Mouse (Mus musculus) MEL (cell line): Measurements from ENCODE around the gene Arap1. TPM values are rescaled to one million over a fixed set of nuclear protein-coding genes. Genes with fewer than 3 reads are reported as not detected.
A peak's percentile ranks its signal among the peaks of the same experiment; 100 is the strongest.

ENCODE experiments used
- DNase-seq: peaks from one replicate; pipeline ENCODE4 v3.0.0; 2011; ENCODE audit warnings: low read depth, low spot score
- H3K27ac ChIP-seq: 2 replicates; pipeline ENCODE4 v1.5.1; 2012; ENCODE audit warnings: low read depth, mild to moderate bottlenecking, control low read depth, low read length, moderate library complexity; ENCODE audit not compliant: control insufficient read depth
- H3K27me3 ChIP-seq, 2 experiments: fragments of 150-350 bp in 1 of 2; sonication (generic) in 1 of 2; 2 replicates each; pipeline ENCODE4 v1.6.1; 2012; ENCODE audit warnings: low read length in 2 of 2, mild to moderate bottlenecking in 2 of 2, improper control_type of control experiment in 1 of 2, moderate library complexity in 1 of 2; ENCODE audit not compliant: insufficient read depth in 2 of 2, control insufficient read depth in 1 of 2
- H3K36me3 ChIP-seq, 2 experiments: 2 replicates each; pipeline ENCODE4 v1.6.1; 2012 to 2014; ENCODE audit warnings: low read length in 2 of 2, improper control_type of control experiment in 1 of 2, inconsistent platforms in 1 of 2, mild to moderate bottlenecking in 1 of 2; ENCODE audit not compliant: insufficient read depth in 2 of 2, control insufficient read depth in 1 of 2
- H3K4me1 ChIP-seq, 2 experiments: fragments of 150-350 bp in 1 of 2; sonication (generic) in 1 of 2; 2 replicates each; pipeline ENCODE4 v1.6.1; 2012; ENCODE audit warnings: low read length in 2 of 2, improper control_type of control experiment in 1 of 2, mild to moderate bottlenecking in 1 of 2; ENCODE audit not compliant: insufficient read depth in 2 of 2, control insufficient read depth in 1 of 2
- H3K4me3 ChIP-seq, 2 experiments: fragments of 150-350 bp in 1 of 2; sonication (generic) in 1 of 2; 2 replicates each; pipeline ENCODE4 v1.5.1; 2012; ENCODE audit warnings: low read depth in 2 of 2, low read length in 2 of 2, mild to moderate bottlenecking in 2 of 2, moderate library complexity in 2 of 2, control low read depth in 1 of 2, improper control_type of control experiment in 1 of 2; ENCODE audit not compliant: control insufficient read depth in 1 of 2, insufficient read depth in 1 of 2
- H3K79me2 ChIP-seq: 2 replicates; pipeline ENCODE4 v1.6.1; 2012; ENCODE audit warnings: mild to moderate bottlenecking, low read length, moderate library complexity; ENCODE audit not compliant: control insufficient read depth, poor library complexity, insufficient read depth
- H3K9ac ChIP-seq: 2 replicates; pipeline ENCODE4 v1.6.1; 2012; ENCODE audit warnings: low read depth, mild to moderate bottlenecking, control low read depth, low read length, moderate library complexity; ENCODE audit not compliant: control insufficient read depth, poor library complexity, severe bottlenecking
- H3K9me3 ChIP-seq: fragments of 150-350 bp; sonication (generic); replicated peaks from 2 replicates; pipeline ENCODE4 v1.6.1; 2012; ENCODE audit warnings: mild to moderate bottlenecking, low read length, improper control_type of control experiment, moderate library complexity; ENCODE audit not compliant: insufficient read depth
- BHLHE40 ChIP-seq: IDR thresholded peaks from 2 replicates; pipeline ENCODE4 v1.6.1; 2012; ENCODE audit warnings: low read depth, mild to moderate bottlenecking, inconsistent platforms, low read length, improper control_type of control experiment, borderline replicate concordance
- CHD1 ChIP-seq: IDR thresholded peaks from 2 replicates; pipeline ENCODE4 v1.6.1; 2012; ENCODE audit warnings: low read depth, mild to moderate bottlenecking, inconsistent platforms, low read length, improper control_type of control experiment
- CHD2 ChIP-seq: IDR thresholded peaks from 2 replicates; pipeline ENCODE4 v1.6.1; 2011; ENCODE audit warnings: low read length, improper control_type of control experiment
- E2F4 ChIP-seq: IDR thresholded peaks from 2 replicates; pipeline ENCODE4 v1.6.1; 2011; ENCODE audit warnings: low read depth, low read length, improper control_type of control experiment, borderline replicate concordance
- ELF1 ChIP-seq: IDR thresholded peaks from 2 replicates; pipeline ENCODE4 v1.6.1; 2014; ENCODE audit warnings: low read depth, mild to moderate bottlenecking, inconsistent platforms, low read length, improper control_type of control experiment, moderate library complexity
- ETS1 ChIP-seq: IDR thresholded peaks from 2 replicates; pipeline ENCODE4 v1.6.1; 2012; ENCODE audit warnings: low read depth, mild to moderate bottlenecking, inconsistent platforms, low read length, improper control_type of control experiment, moderate library complexity
- GABPA ChIP-seq: IDR thresholded peaks from 2 replicates; pipeline ENCODE4 v1.6.1; 2012; ENCODE audit warnings: low read depth, mild to moderate bottlenecking, inconsistent platforms, low read length, improper control_type of control experiment, moderate library complexity
- HCFC1 ChIP-seq: IDR thresholded peaks from 2 replicates; pipeline ENCODE4 v1.6.1; 2012; ENCODE audit warnings: low read depth, mild to moderate bottlenecking, inconsistent platforms, low read length, improper control_type of control experiment, moderate library complexity
- JUND ChIP-seq: IDR thresholded peaks from 2 replicates; pipeline ENCODE4 v1.6.1; 2011; ENCODE audit warnings: low read depth, mild to moderate bottlenecking, improper control_type of control experiment, low read length
- MAFK ChIP-seq: IDR thresholded peaks from 2 replicates; pipeline ENCODE4 v1.6.1; 2011; ENCODE audit warnings: low read depth, mild to moderate bottlenecking, low read length, improper control_type of control experiment, borderline replicate concordance
- MEF2A ChIP-seq: IDR thresholded peaks from 2 replicates; pipeline ENCODE4 v1.6.1; 2014; ENCODE audit warnings: low read depth, mild to moderate bottlenecking, inconsistent platforms, low read length, improper control_type of control experiment; ENCODE audit not compliant: poor library complexity, insufficient replicate concordance, severe bottlenecking; ENCODE audit errors: extremely low read depth
- MXI1 ChIP-seq: IDR thresholded peaks from 2 replicates; pipeline ENCODE4 v1.6.1; 2011; ENCODE audit warnings: mild to moderate bottlenecking, low read depth, low read length, improper control_type of control experiment
- MYB ChIP-seq: IDR thresholded peaks from 2 replicates; pipeline ENCODE4 v1.6.1; 2011; ENCODE audit warnings: mild to moderate bottlenecking, low read depth, low read length, improper control_type of control experiment
- MYC ChIP-seq: IDR thresholded peaks from 2 replicates; pipeline ENCODE4 v1.6.1; 2011; ENCODE audit warnings: low read depth, mild to moderate bottlenecking, low read length, improper control_type of control experiment, moderate library complexity
- NRF1 ChIP-seq: IDR thresholded peaks from 2 replicates; pipeline ENCODE4 v1.6.1; 2014; ENCODE audit warnings: low read depth, mild to moderate bottlenecking, inconsistent platforms, low read length, improper control_type of control experiment, moderate library complexity; ENCODE audit not compliant: poor library complexity, insufficient read depth, severe bottlenecking
- POLR2A ChIP-seq, 2 experiments: IDR thresholded peaks; 2 replicates each; pipeline ENCODE4 v1.6.1; 2011 to 2012; ENCODE audit warnings: low read length in 2 of 2, mild to moderate bottlenecking in 2 of 2, control low read depth in 1 of 2, improper control_type of control experiment in 1 of 2, low read depth in 1 of 2, moderate library complexity in 1 of 2; ENCODE audit not compliant: control insufficient read depth in 1 of 2, insufficient read depth in 1 of 2, poor library complexity in 1 of 2
- POLR2AphosphoS2 ChIP-seq: IDR thresholded peaks from 2 replicates; pipeline ENCODE4 v1.6.1; 2011; ENCODE audit warnings: low read length, improper control_type of control experiment
- POLR2AphosphoS5 ChIP-seq: IDR thresholded peaks from 2 replicates; pipeline ENCODE4 v1.6.1; 2012; ENCODE audit warnings: low read depth, borderline replicate concordance, mild to moderate bottlenecking, inconsistent platforms, low read length, moderate library complexity, mixed read lengths
- RAD21 ChIP-seq: IDR thresholded peaks from 2 replicates; pipeline ENCODE4 v1.6.1; 2011; ENCODE audit warnings: mild to moderate bottlenecking, low read depth, low read length, improper control_type of control experiment
- RCOR1 ChIP-seq: IDR thresholded peaks from 2 replicates; pipeline ENCODE4 v1.6.1; 2012; ENCODE audit warnings: low read depth, mild to moderate bottlenecking, inconsistent platforms, low read length, improper control_type of control experiment
- SIN3A ChIP-seq: IDR thresholded peaks from 2 replicates; pipeline ENCODE4 v1.6.1; 2012; ENCODE audit warnings: low read length, improper control_type of control experiment, inconsistent platforms
- TAL1 ChIP-seq: IDR thresholded peaks from 2 replicates; pipeline ENCODE4 v1.6.1; 2012; ENCODE audit warnings: mild to moderate bottlenecking, inconsistent platforms, low read length, moderate library complexity, mixed read lengths
- TBP ChIP-seq: IDR thresholded peaks from 2 replicates; pipeline ENCODE4 v1.8.0; 2011; ENCODE audit warnings: low read depth, low read length, improper control_type of control experiment
- UBTF ChIP-seq: IDR thresholded peaks from 2 replicates; pipeline ENCODE4 v1.6.1; 2012; ENCODE audit warnings: low read depth, mild to moderate bottlenecking, inconsistent platforms, low read length, improper control_type of control experiment, moderate library complexity, borderline replicate concordance; ENCODE audit not compliant: insufficient read depth
- ZKSCAN1 ChIP-seq: IDR thresholded peaks from 2 replicates; pipeline ENCODE4 v1.6.1; 2012; ENCODE audit warnings: low read depth, mild to moderate bottlenecking, inconsistent platforms, low read length, improper control_type of control experiment, moderate library complexity
- ZMIZ1 ChIP-seq: IDR thresholded peaks from 2 replicates; pipeline ENCODE4 v1.6.1; 2012; ENCODE audit warnings: low read depth, mild to moderate bottlenecking, inconsistent platforms, low read length, improper control_type of control experiment, moderate library complexity
- ZNF384 ChIP-seq: IDR thresholded peaks from 2 replicates; pipeline ENCODE4 v1.6.1; 2012; ENCODE audit warnings: low read depth, mild to moderate bottlenecking, inconsistent platforms, low read length, improper control_type of control experiment
- polyA plus RNA-seq, 2 experiments: library from polyadenylated mRNA; stranded (reverse) in 1 of 2; unstranded in 1 of 2; fragments of >175 nt in 1 of 2; fragments of >200 nt in 1 of 2; gene quantifications; 2 replicates each; pipeline versions ENCODE4 v1.2.1 to v1.2.4; 2012; ENCODE audit warnings: low replicate concordance in 2 of 2, low read depth in 1 of 2; ENCODE audit not compliant: insufficient read length in 2 of 2, insufficient read depth in 1 of 2, missing spikeins in 1 of 2
- total RNA-seq: library from RNA; depleted of rRNA; stranded (reverse); fragments of 300-350 nt; gene quantifications from 2 replicates; pipeline ENCODE4 v1.2.3, GENCODE M21; 2012

Gene Arap1
- total and polyA plus RNA-seq, 3 experiments = 13.6 to 27.1 TPM; not detected in 1

- TF ChIP-seq ETS1 = no peak
- TF ChIP-seq BHLHE40 = no peak
- TF ChIP-seq RCOR1 = no peak
- TF ChIP-seq POLR2AphosphoS5 = no peak
- no peak for TF ChIP-seq MXI1
- TF ChIP-seq MYB = no peak
- TF ChIP-seq RAD21 = peak; percentile 66
- no peak for TF ChIP-seq NRF1
Observed at GRCm38 (mm10) chr7:101374155-101374554, 26.3 kb downstream of the Arap1 start (continued).

GRCm38 (mm10) chr7:101376701-101377340, 29.0 kb downstream of the Arap1 start:
- Histone ChIP-seq H3K9ac (no peak overlapping the region), H3K9me3 (no peaks in the 10 kb centered on the region), H3K36me3 (peaks cover 0 to 6% of the 10 kb centered on the region in 2 experiments; a peak in 2 of 4 replicates), H3K27me3 (no peaks in the 10 kb centered on the region)
- TF ChIP-seq SIN3A (no peak), JUND (no peak), POLR2AphosphoS2 (no peak), POLR2AphosphoS5 (no peak), ZNF384 (no peak), MXI1 (no peak), CHD1 (no peak)
- TF ChIP-seq, all 39 proteins: peak for 0
- Histone ChIP-seq H3K4me3 (no peak overlapping the region), H3K4me1 (peaks cover 2 to 4% of the 10 kb centered on the region in 2 experiments; a peak in 3 of 4 replicates), H3K79me2 (no peaks in the 10 kb centered on the region), H3K27ac (no peak overlapping the region)
- DNase-seq = no peak

GRCm38 (mm10) chr7:101377741-101378262, 29.9 kb downstream of the Arap1 start:
- H3K9me3 ChIP-seq = no peaks in the 10 kb centered on the region
- H3K4me3 ChIP-seq = peak overlapping the region; percentile 56 to 62
- H3K27ac ChIP-seq = peak overlapping the region; percentile 81
- H3K79me2 ChIP-seq = no peaks in the 10 kb centered on the region
- peaks cover 2 to 4% of the 10 kb centered on the region in 2 experiments; a peak in 3 of 4 replicates for H3K4me1 ChIP-seq
- H3K27me3 ChIP-seq = no peaks in the 10 kb centered on the region
- peak; percentile 88 for DNase-seq
- peaks cover 0 to 6% of the 10 kb centered on the region in 2 experiments; a peak in 2 of 4 replicates for H3K36me3 ChIP-seq
- peak overlapping the region; percentile 75 for H3K9ac ChIP-seq
- TF ChIP-seq POLR2AphosphoS5 (no peak), POLR2A (IDR thresholded peaks at IDR 0.05; ENCODE audit: control insufficient read depth in 1 of 2, insufficient read depth in 1 of 2, low read depth in 1 of 2, low read length in 2 of 2, poor library complexity in 1 of 2) (peak in 1 of 2 experiments; percentile 52; a peak in 2 of 4 replicates), CHD1 (peak; percentile 65; the same call in 1 of the 2 replicates), GABPA (no peak), MAFK (0 out of 2 replicates have a peak, but pooled peaks have one; percentile 44), POLR2AphosphoS2 (no peak; the same call in 1 of the 2 replicates), MXI1 (peak; percentile 78), ZMIZ1 (no peak), UBTF (no peak), MYC (peak; percentile 62; the same call in 1 of the 2 replicates), E2F4 (no peak), TBP (0 out of 2 replicates have a peak, but pooled peaks have one; percentile 7), TAL1 (no peak), CHD2 (peak; percentile 91), ELF1 (peak; percentile 96), HCFC1 (peak; percentile 84), MEF2A (no peak), ZKSCAN1 (no peak)
